Mouse (Mus musculus) lung, embryonic 16.5 days (tissue): ENCODE data around the gene Pard3. TPM values are rescaled to one million over a fixed set of nuclear protein-coding genes. Genes with fewer than 3 reads are reported as not detected.

Experiments used
- ATAC-seq: fragments of 200-750 bp; cut with Nextera tagmentation; 2 replicates; pipeline ENCODE4 v1.8.0; 2017; ENCODE audit warnings: low read depth, mild to moderate bottlenecking, moderate library complexity
- H3K27ac ChIP-seq: fragments of 300-500 bp; sonication (generic); 2 replicates; pipeline ENCODE4 v1.5.1; 2014; ENCODE audit warnings: mild to moderate bottlenecking, control low read depth, low read length
- H3K27me3 ChIP-seq: fragments of 300-500 bp; sonication (generic); 2 replicates; pipeline ENCODE4 v1.6.1; 2014; ENCODE audit warnings: low read depth, low read length, mixed read lengths; ENCODE audit not compliant: control insufficient read depth, insufficient read depth
- H3K36me3 ChIP-seq: fragments of 300-500 bp; sonication (generic); 2 replicates; pipeline ENCODE4 v1.6.1; 2014; ENCODE audit warnings: low read length; ENCODE audit not compliant: control insufficient read depth, insufficient read depth
- H3K4me1 ChIP-seq: fragments of 300-500 bp; sonication (generic); replicated peaks from 2 replicates; pipeline ENCODE4 v1.6.1; 2014; ENCODE audit warnings: low read length, mixed read lengths; ENCODE audit not compliant: control insufficient read depth, insufficient read depth
- H3K4me2 ChIP-seq: fragments of 300-500 bp; sonication (generic); 2 replicates; pipeline ENCODE4 v1.6.1; 2014; ENCODE audit warnings: low read depth, low read length, control low read depth
- H3K4me3 ChIP-seq: fragments of 300-500 bp; sonication (generic); 2 replicates; pipeline ENCODE4 v1.5.1; 2014; ENCODE audit warnings: mild to moderate bottlenecking, low read length, control low read depth
- H3K9ac ChIP-seq: fragments of 300-500 bp; sonication (generic); 2 replicates; pipeline ENCODE4 v1.6.1; 2014; ENCODE audit warnings: low read length, control low read depth
- H3K9me3 ChIP-seq: fragments of 300-500 bp; sonication (generic); 2 replicates; pipeline ENCODE4 v1.6.1; 2016; ENCODE audit warnings: low read length; ENCODE audit not compliant: control insufficient read depth
- WGBS: fragments of 180-500 bp; shearing (Covaris S2); extraction: QIAGEN DNeasy Blood & Tissue Kit; methylation state at CpG from one replicate; pipeline ENCODE4 v1.1.7; 2014; 5-methylcytosine and 5-hydroxymethylcytosine counted together
- polyA plus RNA-seq: library from polyadenylated mRNA; unstranded; fragments of >200 nt; fragmentation: Nextera tagmentation; extraction: Ambion mirVana; gene quantifications from 2 replicates; pipeline ENCODE4 v1.2.1, GENCODE M21; 2015

The Pard3 gene
- polyA plus RNA-seq, 1 experiment from 2014 or later = 19.0 TPM

DNA sequence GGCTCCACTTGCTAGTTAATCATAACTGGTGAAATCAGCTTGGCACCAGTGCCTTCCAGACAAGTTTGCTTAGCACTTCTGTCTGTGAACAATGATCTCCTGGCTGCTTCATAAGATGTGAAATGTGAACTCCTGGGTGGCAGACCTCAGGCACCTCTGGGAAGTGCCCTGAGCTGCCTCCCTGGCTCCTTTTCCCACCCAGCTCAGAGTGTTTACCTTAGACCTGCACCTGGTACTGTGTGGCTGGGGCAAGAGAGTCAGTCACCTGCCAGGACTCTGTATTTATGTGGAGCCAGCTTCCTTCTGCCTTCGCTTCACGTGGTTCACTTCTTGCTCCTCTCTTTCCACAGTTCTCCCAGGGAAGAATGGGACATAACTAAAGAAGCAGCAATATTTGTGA is 77.3 kb downstream of the Pard3 start:
- H3K27ac ChIP-seq = no peak overlapping the region
- WGBS = 61% methylated on average over 2 of the region's 2 CpGs
- peak; percentile 71 for ATAC-seq

DNA sequence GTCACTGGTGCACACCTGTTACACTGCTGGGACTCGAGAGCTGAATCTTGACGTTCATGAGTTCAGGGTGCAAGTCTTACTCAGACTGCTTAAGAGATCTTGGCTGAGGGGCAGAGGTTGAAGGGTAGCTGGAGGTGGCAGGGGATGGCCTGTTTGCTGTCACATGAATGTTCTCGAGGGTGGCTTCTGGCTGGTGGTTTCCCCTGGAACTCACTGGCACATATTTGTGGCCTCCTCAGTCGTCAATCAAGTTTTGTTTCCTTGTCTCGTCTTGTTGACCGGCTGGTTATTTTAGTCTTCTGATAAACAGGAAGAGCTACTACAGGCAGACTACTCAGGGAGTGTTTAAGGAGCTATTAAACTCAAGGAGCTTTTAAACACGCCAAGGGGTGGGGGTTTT is 79.9 kb downstream of the Pard3 start:
- H3K4me2 ChIP-seq = no peak overlapping the region
- H3K27me3 ChIP-seq = no peaks in the 10 kb centered on the region
- no peak for ATAC-seq
- H3K4me1 ChIP-seq = peaks cover 40% of the 10 kb centered on the region
- no peaks in the 10 kb centered on the region for H3K36me3 ChIP-seq
- no peak overlapping the region for H3K4me3 ChIP-seq
- no peak overlapping the region for H3K27ac ChIP-seq
- no peaks in the 10 kb centered on the region for H3K9me3 ChIP-seq
- H3K9ac ChIP-seq = no peak overlapping the region
- WGBS = 11% methylated on average over 7 of the region's 7 CpGs

More for the DNA sequence above, 77.3 kb downstream of the Pard3 start:
- no peaks in the 10 kb centered on the region for H3K27me3 ChIP-seq
- no peak overlapping the region for H3K4me3 ChIP-seq
- peaks cover 36% of the 10 kb centered on the region for H3K4me1 ChIP-seq
- no peaks in the 10 kb centered on the region for H3K9me3 ChIP-seq
- H3K36me3 ChIP-seq = no peaks in the 10 kb centered on the region
- H3K9ac ChIP-seq = no peak overlapping the region
- H3K4me2 ChIP-seq = no peak overlapping the region

DNA sequence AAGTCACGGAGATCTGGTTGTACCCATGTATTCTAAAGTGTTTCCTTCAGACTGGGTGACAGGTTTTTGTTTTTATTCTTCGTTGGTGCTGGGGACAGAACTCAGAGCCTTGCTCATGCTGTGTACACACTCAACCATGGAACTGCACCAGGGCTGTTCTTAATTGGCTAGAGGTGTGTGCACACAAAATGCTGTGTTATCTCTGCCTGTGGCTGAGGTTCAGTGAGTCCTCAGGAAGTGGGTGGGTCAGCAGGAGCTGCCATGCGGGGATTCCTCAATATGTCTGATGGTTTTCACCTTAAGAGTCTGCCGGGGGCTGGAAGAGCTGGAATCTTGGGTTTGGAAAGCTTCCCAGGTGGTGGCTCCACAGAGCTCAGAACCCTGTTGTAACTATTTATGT is 80.9 kb downstream of the Pard3 start:
- Histone ChIP-seq H3K4me2 (0 out of 2 replicates have a peak overlapping the region, but pooled peaks have one; percentile 20), H3K4me1 (peaks cover 40% of the 10 kb centered on the region)
- 24% methylated on average over 4 of the region's 4 CpGs for WGBS

DNA sequence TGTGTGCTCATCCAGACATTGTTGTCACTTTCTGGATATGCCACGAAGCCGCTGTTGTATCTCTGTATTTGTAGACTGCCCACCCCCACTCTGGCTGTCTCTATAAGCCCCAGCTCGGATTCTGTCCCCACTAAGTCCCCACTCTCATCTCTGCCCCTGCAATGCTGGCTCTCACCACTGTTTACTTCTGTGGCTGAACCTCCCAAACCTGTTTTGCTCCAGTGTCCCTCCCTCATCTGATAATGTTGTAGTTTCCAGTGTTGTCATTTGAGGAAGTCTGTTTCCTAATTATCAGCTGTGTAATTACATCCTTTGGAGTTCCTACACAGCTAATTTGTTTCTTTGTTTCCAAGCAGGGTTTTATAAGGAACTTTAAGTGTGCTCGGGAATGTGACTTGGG is 81.4 kb downstream of the Pard3 start:
- H3K27ac ChIP-seq = no peak overlapping the region
- no peaks in the 10 kb centered on the region for H3K9me3 ChIP-seq
- 23% methylated on average over 4 of the region's 4 CpGs for WGBS
- no peak overlapping the region for H3K4me2 ChIP-seq
- H3K27me3 ChIP-seq = no peaks in the 10 kb centered on the region
- H3K9ac ChIP-seq = no peak overlapping the region
- H3K4me3 ChIP-seq = no peak overlapping the region
- no peak for ATAC-seq
- H3K4me1 ChIP-seq = peaks cover 40% of the 10 kb centered on the region
- no peaks in the 10 kb centered on the region for H3K36me3 ChIP-seq

More for the DNA sequence above, 80.9 kb downstream of the Pard3 start:
- Histone ChIP-seq H3K27me3 (no peaks in the 10 kb centered on the region), H3K36me3 (no peaks in the 10 kb centered on the region), H3K9ac (no peak overlapping the region), H3K9me3 (no peaks in the 10 kb centered on the region), H3K4me3 (no peak overlapping the region), H3K27ac (no peak overlapping the region)
- peak; percentile 48 for ATAC-seq

DNA sequence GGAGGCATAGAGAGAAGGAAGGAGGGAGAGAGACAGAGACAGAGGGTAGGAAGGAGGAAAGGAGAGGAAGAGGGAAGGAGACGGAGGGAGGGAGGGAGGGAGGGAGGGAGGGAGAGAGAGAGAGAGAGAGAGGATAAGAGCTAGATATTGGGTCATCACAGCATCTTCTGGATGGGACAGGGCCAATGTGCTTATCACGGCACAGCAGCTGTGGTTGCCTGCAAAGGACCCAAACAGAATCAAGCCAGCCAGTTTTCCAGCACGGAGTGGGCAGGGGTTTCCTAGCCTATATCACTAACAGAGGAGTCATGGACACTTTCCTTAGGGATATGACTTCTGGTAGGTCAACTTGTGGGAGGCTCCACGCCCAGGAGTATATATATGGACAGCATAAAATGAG is 82.4 kb downstream of the Pard3 start:
- Histone ChIP-seq H3K9me3 (no peaks in the 10 kb centered on the region), H3K9ac (no peak overlapping the region), H3K27ac (no peak overlapping the region), H3K4me2 (no peak overlapping the region), H3K36me3 (no peaks in the 10 kb centered on the region), H3K27me3 (no peaks in the 10 kb centered on the region), H3K4me1 (peaks cover 40% of the 10 kb centered on the region), H3K4me3 (no peak overlapping the region)
- no peak for ATAC-seq
- 56% methylated on average over 4 of the region's 4 CpGs for WGBS

DNA sequence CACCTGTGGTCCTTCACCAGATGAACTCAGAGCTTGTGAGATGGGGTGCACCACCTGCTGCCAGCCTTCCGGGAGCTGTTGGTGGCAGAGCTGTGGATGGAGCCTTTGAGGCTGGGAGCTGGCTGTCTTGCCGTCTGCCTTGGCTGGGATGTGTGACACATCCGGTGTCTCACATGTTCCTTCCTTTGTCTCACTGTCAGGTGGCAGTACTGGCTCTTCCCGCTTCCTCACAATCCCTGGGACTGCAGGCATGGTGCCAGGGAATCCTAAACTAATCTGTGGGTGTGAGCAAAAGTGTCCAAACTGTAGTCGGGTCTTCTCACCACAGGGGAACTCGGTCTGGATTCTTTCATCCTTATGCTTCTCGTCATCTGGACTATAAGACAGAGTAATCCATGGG is 85.1 kb downstream of the Pard3 start:
- H3K4me1 ChIP-seq = peaks cover 25% of the 10 kb centered on the region
- H3K27ac ChIP-seq = no peak overlapping the region
- ATAC-seq = no peak
- no peaks in the 10 kb centered on the region for H3K36me3 ChIP-seq
- H3K9ac ChIP-seq = no peak overlapping the region
- no peak overlapping the region for H3K4me3 ChIP-seq
- no peaks in the 10 kb centered on the region for H3K9me3 ChIP-seq
- 58% methylated on average over 7 of the region's 7 CpGs for WGBS
- no peaks in the 10 kb centered on the region for H3K27me3 ChIP-seq
- H3K4me2 ChIP-seq = no peak overlapping the region

DNA sequence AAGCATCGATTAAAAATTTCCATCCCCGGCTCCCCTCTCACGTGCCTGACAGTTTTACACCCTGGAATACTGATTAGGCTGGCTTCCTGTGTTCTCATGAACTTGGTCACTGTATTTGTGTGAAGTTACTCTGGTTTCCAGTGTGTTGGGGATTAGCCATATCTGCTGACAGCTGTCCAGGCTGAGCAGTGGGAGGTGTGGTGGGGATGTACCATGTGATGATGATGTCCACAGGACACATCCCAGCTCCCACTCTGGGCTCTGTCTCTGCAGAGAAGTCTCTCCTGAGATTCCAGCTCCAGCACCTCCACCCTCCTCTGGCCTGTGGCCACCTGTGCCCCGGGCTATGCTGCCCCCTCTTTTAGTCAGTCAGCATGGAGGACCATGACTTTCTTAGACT is 87.0 kb downstream of the Pard3 start:
- Histone ChIP-seq H3K27me3 (no peaks in the 10 kb centered on the region), H3K36me3 (no peaks in the 10 kb centered on the region), H3K9ac (no peak overlapping the region), H3K27ac (no peak overlapping the region), H3K4me3 (no peak overlapping the region), H3K9me3 (no peaks in the 10 kb centered on the region), H3K4me2 (no peak overlapping the region), H3K4me1 (peaks cover 9% of the 10 kb centered on the region)
- no peak for ATAC-seq
- WGBS = 71% methylated on average over 4 of the region's 4 CpGs

DNA sequence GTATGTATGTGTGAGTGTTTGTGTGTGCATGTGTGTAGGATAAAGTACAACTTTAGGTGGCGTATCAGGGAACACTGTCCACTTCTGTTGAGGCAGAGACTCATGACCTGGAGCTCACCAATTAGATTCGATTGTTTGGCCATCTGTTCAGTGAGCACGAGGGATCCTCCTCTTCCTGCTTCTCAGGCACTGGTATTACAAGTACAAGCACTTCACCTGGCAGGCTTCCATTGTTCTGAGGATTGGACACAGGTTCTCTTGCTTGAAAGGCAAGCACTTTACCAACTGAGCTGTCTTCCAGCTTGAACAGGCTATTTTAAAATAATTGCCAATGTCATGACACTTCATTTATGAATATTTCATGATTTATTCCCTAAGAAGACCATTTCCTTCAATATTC is 88.0 kb downstream of the Pard3 start:
- Histone ChIP-seq H3K9me3 (no peaks in the 10 kb centered on the region), H3K4me3 (no peak overlapping the region), H3K9ac (no peak overlapping the region), H3K27ac (no peak overlapping the region), H3K36me3 (no peaks in the 10 kb centered on the region), H3K4me1 (peaks cover 3% of the 10 kb centered on the region; the same call in 1 of the 2 replicates), H3K27me3 (no peaks in the 10 kb centered on the region), H3K4me2 (no peak overlapping the region)
- ATAC-seq = no peak
- 44% methylated on average over 3 of the region's 3 CpGs for WGBS

DNA sequence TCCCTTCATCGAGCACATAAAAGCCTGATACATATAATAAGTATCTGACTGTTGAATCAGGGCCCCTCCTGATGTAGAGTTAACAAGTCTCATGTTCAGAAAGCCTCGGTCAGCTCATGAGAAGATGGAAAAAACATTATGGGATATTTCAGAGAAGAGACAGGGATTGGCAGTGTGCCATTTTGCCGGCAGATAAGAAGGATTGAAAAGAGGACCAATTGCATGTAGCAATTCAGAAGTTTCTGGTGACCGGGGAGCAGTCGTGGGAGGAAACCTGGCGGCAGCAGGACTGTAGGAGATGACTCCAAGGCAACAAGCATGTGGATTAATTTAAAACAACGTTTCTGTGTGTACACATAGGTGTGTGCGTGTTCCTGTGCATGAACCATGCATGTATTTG is 93.4 kb downstream of the Pard3 start:
- no peak for ATAC-seq
- Histone ChIP-seq H3K4me2 (no peak overlapping the region), H3K9ac (no peak overlapping the region), H3K36me3 (no peaks in the 10 kb centered on the region), H3K27ac (no peak overlapping the region), H3K4me1 (peaks cover 12% of the 10 kb centered on the region), H3K9me3 (no peaks in the 10 kb centered on the region), H3K27me3 (no peaks in the 10 kb centered on the region), H3K4me3 (no peak overlapping the region)
- WGBS = 37% methylated on average over 8 of the region's 8 CpGs

DNA sequence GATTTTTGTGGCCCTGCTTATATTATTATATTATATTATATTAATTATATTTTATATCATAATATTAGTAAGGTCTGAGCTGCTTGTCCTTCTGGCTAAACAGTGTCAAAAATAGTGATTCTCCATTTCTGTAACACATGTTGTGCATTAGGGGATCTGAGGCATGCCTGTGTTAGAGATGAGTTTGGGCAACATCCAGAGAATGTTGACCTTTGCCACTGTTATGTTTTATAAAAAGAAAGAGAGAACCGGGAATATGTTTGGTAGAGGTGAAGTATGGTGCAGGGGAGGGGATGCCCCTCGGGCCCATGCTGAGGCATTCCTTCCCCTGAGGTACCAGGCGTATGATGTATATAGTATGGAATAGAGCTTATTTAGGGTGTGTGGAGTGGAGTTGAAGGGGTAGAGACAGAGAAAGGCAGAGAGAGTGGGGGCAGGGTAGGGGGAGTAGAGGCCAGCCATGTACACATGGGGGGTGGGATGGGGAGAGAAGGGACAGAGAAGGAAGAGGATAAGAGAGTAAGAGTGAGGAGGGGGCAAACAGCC is 95.8 kb downstream of the Pard3 start:
- H3K4me2 ChIP-seq = no peak overlapping the region
- peaks cover 12% of the 10 kb centered on the region for H3K4me1 ChIP-seq
- no peaks in the 10 kb centered on the region for H3K36me3 ChIP-seq
- ATAC-seq = no peak
- H3K27ac ChIP-seq = no peak overlapping the region
- H3K9me3 ChIP-seq = no peaks in the 10 kb centered on the region
- no peak overlapping the region for H3K9ac ChIP-seq
- no peak overlapping the region for H3K4me3 ChIP-seq
- 27% methylated on average over 3 of the region's 3 CpGs for WGBS
- no peaks in the 10 kb centered on the region for H3K27me3 ChIP-seq
